Mouse (Mus musculus) central nervous system, embryonic 14 days (tissue): ENCODE data around the gene Ccdc150. TPM values are rescaled to one million over a fixed set of nuclear protein-coding genes. Genes with fewer than 3 reads are reported as not detected.

ENCODE experiments used
- polyA plus RNA-seq: library from polyadenylated mRNA; depleted of rRNA; stranded (reverse); fragments of >200 nt; gene quantifications from 2 replicates; pipeline ENCODE4 v1.2.3, GENCODE M21; 2012; rRNA removed

Ccdc150 gene
- 0.46 and 0.54 TPM in 2 replicates for polyA plus RNA-seq

DNA sequence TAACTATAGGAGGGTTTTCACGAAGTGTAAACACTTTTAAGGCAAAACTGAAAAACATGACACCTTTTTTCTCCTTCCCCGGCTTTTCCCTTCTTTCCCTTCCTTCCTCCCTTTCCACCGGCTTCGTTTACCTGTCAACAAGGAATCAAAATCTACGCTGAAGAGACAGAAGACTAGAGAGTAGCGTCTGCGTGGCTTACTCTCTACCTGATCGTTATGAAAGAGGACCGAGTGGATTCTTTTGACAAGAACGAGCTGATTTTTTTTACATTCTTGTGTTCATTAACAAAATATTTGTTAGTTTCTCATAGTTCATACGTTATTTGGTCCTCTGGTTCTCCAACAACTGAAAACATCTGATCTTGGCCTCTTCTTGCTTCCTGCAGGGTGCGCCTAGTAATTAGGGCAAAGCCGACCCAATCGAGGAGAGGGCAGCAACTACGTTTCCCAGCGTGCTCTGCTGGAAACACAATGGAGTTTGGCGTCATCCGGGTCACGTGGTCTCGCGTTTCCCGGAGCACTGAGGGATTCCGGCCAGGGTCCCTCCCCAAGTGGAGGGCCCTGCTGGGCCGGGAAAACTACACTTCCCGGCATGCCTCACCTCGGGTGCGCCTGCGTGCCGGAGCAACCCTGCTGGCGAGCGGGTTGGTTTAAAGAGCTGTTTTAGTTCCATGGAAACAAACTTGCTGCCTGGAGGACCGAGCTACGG is at the start of gene Ccdc150:
TSS of gene Ccdc150 (plus strand) at position 526 of the 709 bp plus-strand sequence.

Other genes with a start within 250 kb of the Ccdc150 start
- 3.0 and 3.2 TPM in 2 replicates for gene Hecw2, start 55.5 kb upstream of the Ccdc150 start, polyA plus RNA-seq
- gene Gtf3c3, start 188.3 kb downstream of the Ccdc150 start, polyA plus RNA-seq, result 16.3 and 17.1 TPM in 2 replicates